Mouse (Mus musculus) hindbrain, embryonic 10.5 days (tissue): Measurements from ENCODE around the gene 4930544G11Rik. TPM values are rescaled to one million over a fixed set of nuclear protein-coding genes. Genes with fewer than 3 reads are reported as not detected.

Experiments used
- DNase-seq: peaks from one replicate; pipeline ENCODE4 v3.0.0-alpha.2; 2017; ENCODE audit warnings: low spot score
- H3K27ac ChIP-seq: fragments of 300-500 bp; sonication (generic); 2 replicates; pipeline ENCODE4 v1.5.1; 2016; ENCODE audit warnings: mild to moderate bottlenecking, moderate library complexity
- H3K27me3 ChIP-seq: fragments of 300-500 bp; sonication (generic); 2 replicates; pipeline ENCODE4 v1.6.1; 2016; ENCODE audit warnings: mild to moderate bottlenecking; ENCODE audit not compliant: poor library complexity, insufficient read depth, severe bottlenecking
- H3K36me3 ChIP-seq: fragments of 300-500 bp; sonication (generic); 2 replicates; pipeline ENCODE4 v1.6.1; 2016; ENCODE audit warnings: mild to moderate bottlenecking, moderate library complexity
- H3K4me1 ChIP-seq: fragments of 300-500 bp; sonication (generic); replicated peaks from 2 replicates; pipeline ENCODE4 v1.6.1; 2016; ENCODE audit warnings: mild to moderate bottlenecking
- H3K4me3 ChIP-seq: fragments of 300-500 bp; sonication (generic); 2 replicates; pipeline ENCODE4 v1.5.1; 2016; ENCODE audit warnings: mild to moderate bottlenecking, moderate library complexity
- H3K9me3 ChIP-seq: fragments of 300-500 bp; sonication (generic); 2 replicates; pipeline ENCODE4 v1.6.1; 2016; ENCODE audit warnings: mild to moderate bottlenecking, moderate library complexity
- WGBS: fragments of 180-500 bp; shearing (Covaris S2); methylation state at CpG from one replicate; pipeline ENCODE4 v1.1.7; 2016; 5-methylcytosine and 5-hydroxymethylcytosine counted together
- polyA plus RNA-seq: library from polyadenylated mRNA; unstranded; fragments of >200 nt; fragmentation: Nextera tagmentation; extraction: Ambion mirVana; gene quantifications from 2 replicates; pipeline ENCODE4 v1.2.1, GENCODE M21; 2016

Gene 4930544G11Rik
- polyA plus RNA-seq, 1 experiment from 2014 or later: not detected

DNA sequence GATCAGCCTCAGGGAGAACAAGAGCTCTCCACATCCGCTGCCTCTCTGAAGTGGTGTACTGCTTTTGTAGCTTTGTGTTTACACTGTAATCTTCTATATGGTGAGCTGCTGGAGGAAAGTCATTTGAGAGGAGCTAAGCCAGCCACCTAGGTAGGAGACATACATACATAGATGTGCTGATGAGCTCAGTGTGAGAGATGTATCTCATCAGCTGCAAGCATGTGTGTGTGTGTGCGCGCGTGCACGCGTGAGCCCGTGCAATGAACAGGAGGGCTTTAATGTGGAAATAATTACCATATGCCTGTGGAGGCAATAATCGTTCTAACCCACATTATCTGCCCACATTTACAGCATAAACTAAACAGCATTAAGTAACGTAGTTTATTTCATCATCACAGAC is 18.0 kb downstream of the 4930544G11Rik start:
- H3K9me3 ChIP-seq: no peaks in the 10 kb centered on the region
- H3K4me1 ChIP-seq: peaks cover 9% of the 10 kb centered on the region; the same call in 1 of the 2 replicates
- DNase-seq: no peak
- no peaks in the 10 kb centered on the region for H3K27me3 ChIP-seq
- H3K27ac ChIP-seq: no peak overlapping the region
- 94% methylated on average over 9 of the region's 9 CpGs for WGBS
- H3K36me3 ChIP-seq: no peaks in the 10 kb centered on the region
- H3K4me3 ChIP-seq: no peak overlapping the region

DNA sequence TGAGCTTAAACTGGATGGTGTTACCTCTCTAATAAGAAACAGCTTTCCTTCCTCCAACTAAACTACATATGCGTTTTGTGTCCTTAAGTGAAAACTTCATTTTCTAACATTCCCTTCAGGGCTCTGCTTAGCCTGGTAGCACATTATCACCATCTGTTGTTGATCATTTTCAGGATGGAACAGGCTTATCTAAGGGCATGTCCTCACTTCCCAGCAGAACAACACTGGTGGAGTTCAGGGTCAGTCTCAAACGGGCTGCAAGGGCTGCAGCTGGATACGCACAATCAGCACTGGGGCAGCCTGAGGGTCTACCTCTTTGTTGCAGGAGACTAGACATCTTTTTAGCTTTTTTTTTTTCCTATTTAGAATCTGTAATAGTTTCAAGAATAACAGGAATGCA is 39.7 kb downstream of the 4930544G11Rik start:
- no peak overlapping the region for H3K27ac ChIP-seq
- no peaks in the 10 kb centered on the region for H3K4me1 ChIP-seq
- H3K27me3 ChIP-seq: no peaks in the 10 kb centered on the region
- 68% methylated on average over 3 of the region's 3 CpGs for WGBS
- no peak overlapping the region for H3K4me3 ChIP-seq
- peaks cover 7% of the 10 kb centered on the region; the same call in 1 of the 2 replicates for H3K9me3 ChIP-seq
- peak; percentile 22 for DNase-seq
- H3K36me3 ChIP-seq: no peaks in the 10 kb centered on the region

DNA sequence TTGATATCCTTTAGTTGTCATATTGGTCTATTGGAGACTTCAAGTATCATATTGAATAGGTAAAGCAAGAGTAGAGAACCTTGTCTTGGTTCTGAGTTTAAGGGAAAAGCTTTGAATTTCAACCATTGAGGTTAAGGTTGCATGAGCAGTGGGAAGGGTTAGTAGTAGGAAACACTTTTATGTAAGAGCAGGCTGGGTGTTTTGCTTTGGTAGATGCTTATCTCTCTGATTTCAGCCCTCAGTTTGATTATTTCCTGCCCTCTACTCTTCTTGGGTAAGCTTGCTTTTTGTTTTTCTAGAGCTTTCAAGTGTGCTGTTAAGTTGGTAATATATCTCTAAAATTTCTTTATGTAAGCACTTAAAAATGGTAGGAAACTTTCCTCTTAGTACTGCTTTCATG is 45.9 kb downstream of the 4930544G11Rik start:
- DNase-seq: no peak
- Histone ChIP-seq H3K36me3 (no peaks in the 10 kb centered on the region), H3K9me3 (peaks cover 11% of the 10 kb centered on the region; the same call in 1 of the 2 replicates), H3K4me1 (no peaks in the 10 kb centered on the region), H3K27ac (no peak overlapping the region), H3K4me3 (no peak overlapping the region), H3K27me3 (no peaks in the 10 kb centered on the region)

Other genes with a start within 250 kb of the 4930544G11Rik start
- 17.3 and 19.9 TPM in 2 replicates for gene Prdm5, start 173.6 kb upstream of the 4930544G11Rik start, polyA plus RNA-seq